In the genomic region with DNA sequence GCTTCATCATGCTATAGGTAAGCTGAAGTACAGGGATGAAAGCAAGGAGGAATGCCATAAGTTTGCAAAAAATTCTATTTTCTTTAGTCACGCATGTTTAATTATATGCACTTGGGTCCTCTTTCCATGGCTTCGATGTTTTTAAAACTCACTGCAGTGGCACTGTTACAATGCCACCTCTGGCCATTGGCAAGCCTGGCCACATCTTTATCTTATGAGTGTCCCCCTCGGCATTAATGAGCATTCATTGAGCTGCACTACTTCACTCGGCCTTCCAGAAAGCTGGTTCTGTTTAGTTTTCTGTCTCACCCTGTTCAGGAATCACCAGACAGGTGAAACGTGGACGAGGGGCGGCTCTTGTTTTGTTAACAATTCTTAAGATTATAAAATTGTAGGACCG, we compare ENCODE assay signal across 22 mouse cellular contexts.
A peak's percentile ranks its signal among the peaks of the same experiment; 100 is the strongest.
DNase-seq lines count a peak whose midpoint lies in the region; ATAC-seq lines count a peak whose summit lies in the region.
"Had no signal": no experiment of that assay in that cellular context is flagged by ENCODE, and none has a peak within 500 bp of the region (broad histone marks: within the 10 kb centered on the region; RNA-seq: fewer than 3 reads in every experiment).

No protein-coding gene starts in this region.

- ATAC-seq in hindbrain, embryonic 14.5 days (ENCODE audit: low FRiP score) = no peak
- no peak for ATAC-seq in midbrain, embryonic 14.5 days (ENCODE audit: low FRiP score, low TSS enrichment)
- ATAC-seq: inflammation-experienced regulatory T-cells, adult 6 months; liver, embryonic 12.5 days had no signal

- no peaks in the 10 kb centered on the region for H3K9me3 ChIP-seq in hindbrain, embryonic 10.5 days
- no peaks in the 10 kb centered on the region for H3K9me3 ChIP-seq in hindbrain, embryonic 14.5 days (ENCODE audit: control insufficient read depth, low read length)
- no peaks in the 10 kb centered on the region for H3K9me3 ChIP-seq in midbrain, embryonic 14.5 days (ENCODE audit: control insufficient read depth, low read length)
- H3K9me3 ChIP-seq: embryonic facial prominence, embryonic 12.5 days; heart, embryonic 15.5 days; limb, embryonic 12.5 days; liver, embryonic 12.5 days had no signal

- peak; percentile 31 to 44 for DNase-seq in cerebellum, postnatal 10 days
- DNase-seq in cerebellum, adult 9-11 months = no peak
- no peak for DNase-seq in hindbrain, embryonic 10.5 days (ENCODE audit: low spot score)
- DNase-seq in hindbrain, embryonic 14.5 days (ENCODE audit: low spot score) = no peak
- peak; percentile 61 for DNase-seq in Muller cell, postnatal 12 days (ENCODE audit: inconsistent ontology term)
- peak; percentile 28 for DNase-seq in midbrain, embryonic 14.5 days
- DNase-seq in kidney, adult 11 months = no peak
- no peak for DNase-seq in layer of hippocampus, adult 8-10 months (ENCODE audit: low spot score in 2 of 2)
- DNase-seq: adrenal gland, postnatal 10 days; cerebellum, adult 2 months; heart, postnatal 36 days; kidney, adult 2 months; kidney, postnatal 10 days; lung, adult 2 months; lung, postnatal 14 days; right cerebral cortex, postnatal 25 days; spleen, adult 18-20 months had no signal

- no peak overlapping the region for H3K4me2 ChIP-seq in hindbrain, embryonic 14.5 days (replicated peaks)
- no peak overlapping the region for H3K4me2 ChIP-seq in midbrain, embryonic 14.5 days (ENCODE audit: low read length)
- H3K4me2 ChIP-seq: embryonic facial prominence, embryonic 12.5 days; heart, embryonic 15.5 days; limb, embryonic 12.5 days; liver, embryonic 12.5 days had no signal

- peak overlapping the region; percentile 81 for H3K27ac ChIP-seq in hindbrain, embryonic 10.5 days
- H3K27ac ChIP-seq in hindbrain, embryonic 14.5 days = no peak overlapping the region
- H3K27ac ChIP-seq in midbrain, embryonic 14.5 days (replicated peaks; ENCODE audit: low read depth, low read length) = no peak overlapping the region
- H3K27ac ChIP-seq: embryonic facial prominence, embryonic 12.5 days; heart, embryonic 15.5 days; limb, embryonic 12.5 days; liver, embryonic 12.5 days had no signal

- WGBS in hindbrain, embryonic 10.5 days = 44% methylated on average over 8 of the region's 8 CpGs
- 29% methylated on average over 8 of the region's 8 CpGs for WGBS in hindbrain, embryonic 14.5 days
- 34% methylated on average over 8 of the region's 8 CpGs for WGBS in midbrain, embryonic 14.5 days

- no peak overlapping the region for H3K9ac ChIP-seq in hindbrain, embryonic 14.5 days
- no peak overlapping the region for H3K9ac ChIP-seq in midbrain, embryonic 14.5 days (replicated peaks; ENCODE audit: low read length)
- H3K9ac ChIP-seq: embryonic facial prominence, embryonic 12.5 days; heart, embryonic 15.5 days; limb, embryonic 12.5 days; liver, embryonic 12.5 days had no signal

- no peak overlapping the region for H3K4me3 ChIP-seq in hindbrain, embryonic 10.5 days
- H3K4me3 ChIP-seq in hindbrain, embryonic 14.5 days (replicated peaks; ENCODE audit: low read length) = no peak overlapping the region
- no peak overlapping the region for H3K4me3 ChIP-seq in midbrain, embryonic 14.5 days (replicated peaks; ENCODE audit: low read depth, low read length)
- H3K4me3 ChIP-seq: embryonic facial prominence, embryonic 12.5 days; heart, embryonic 15.5 days; limb, embryonic 12.5 days; liver, embryonic 12.5 days had no signal

- peaks cover 13% of the 10 kb centered on the region for H3K27me3 ChIP-seq in hindbrain, embryonic 10.5 days (ENCODE audit: insufficient read depth, poor library complexity, severe bottlenecking)
- peaks cover 19% of the 10 kb centered on the region for H3K27me3 ChIP-seq in hindbrain, embryonic 14.5 days (ENCODE audit: control insufficient read depth, insufficient read depth, low read length)
- no peaks in the 10 kb centered on the region for H3K27me3 ChIP-seq in midbrain, embryonic 14.5 days (ENCODE audit: control insufficient read depth, insufficient read depth, low read length)
- H3K27me3 ChIP-seq: embryonic facial prominence, embryonic 12.5 days; heart, embryonic 15.5 days; limb, embryonic 12.5 days; liver, embryonic 12.5 days had no signal

- no peaks in the 10 kb centered on the region for H3K36me3 ChIP-seq in hindbrain, embryonic 10.5 days
- H3K36me3 ChIP-seq in hindbrain, embryonic 14.5 days (replicated peaks; ENCODE audit: control insufficient read depth, insufficient read depth) = no peaks in the 10 kb centered on the region
- no peaks in the 10 kb centered on the region for H3K36me3 ChIP-seq in midbrain, embryonic 14.5 days (ENCODE audit: control insufficient read depth, insufficient read depth, low read length)
- H3K36me3 ChIP-seq: embryonic facial prominence, embryonic 12.5 days; heart, embryonic 15.5 days; limb, embryonic 12.5 days; liver, embryonic 12.5 days had no signal

- H3K4me1 ChIP-seq in hindbrain, embryonic 10.5 days (replicated peaks) = peaks cover 59% of the 10 kb centered on the region
- H3K4me1 ChIP-seq in hindbrain, embryonic 14.5 days (replicated peaks; ENCODE audit: control insufficient read depth, insufficient read depth, low read length) = peaks cover 6% of the 10 kb centered on the region; the same call in 1 of the 2 replicates
- peaks cover 8% of the 10 kb centered on the region; the same call in 1 of the 2 replicates for H3K4me1 ChIP-seq in midbrain, embryonic 14.5 days (ENCODE audit: control insufficient read depth, insufficient read depth, low read length)
- H3K4me1 ChIP-seq: embryonic facial prominence, embryonic 12.5 days; heart, embryonic 15.5 days; limb, embryonic 12.5 days; liver, embryonic 12.5 days had no signal

Comparison
In these comparisons a context has a peak if more than half of its experiments do, and no peak if none do; other contexts are left out.
1. DNase-seq: peak in cerebellum, postnatal 10 days (2 of 2), Muller cell, postnatal 12 days (single experiment) and midbrain, embryonic 14.5 days (single experiment); none in cerebellum, adult 9-11 months (single experiment), hindbrain, embryonic 10.5 days (single experiment), hindbrain, embryonic 14.5 days (single experiment), kidney, adult 11 months (single experiment) and layer of hippocampus, adult 8-10 months (0 of 2).